Mouse (Mus musculus): Measurements from ENCODE around the gene Rgma. TPM values are rescaled to one million over a fixed set of nuclear protein-coding genes. Genes with fewer than 3 reads are reported as not detected.

Rgma gene
- total RNA-seq, 2 experiments from 2014 or later, result not detected

GRCm38 (mm10) chr7:73367681-73368464 is 7.4 kb upstream of the Rgma start:
- ATAC-seq (replicated peaks; ENCODE audit: low FRiP score, low TSS enrichment, poor library complexity, severe bottlenecking), result no peak

DNA sequence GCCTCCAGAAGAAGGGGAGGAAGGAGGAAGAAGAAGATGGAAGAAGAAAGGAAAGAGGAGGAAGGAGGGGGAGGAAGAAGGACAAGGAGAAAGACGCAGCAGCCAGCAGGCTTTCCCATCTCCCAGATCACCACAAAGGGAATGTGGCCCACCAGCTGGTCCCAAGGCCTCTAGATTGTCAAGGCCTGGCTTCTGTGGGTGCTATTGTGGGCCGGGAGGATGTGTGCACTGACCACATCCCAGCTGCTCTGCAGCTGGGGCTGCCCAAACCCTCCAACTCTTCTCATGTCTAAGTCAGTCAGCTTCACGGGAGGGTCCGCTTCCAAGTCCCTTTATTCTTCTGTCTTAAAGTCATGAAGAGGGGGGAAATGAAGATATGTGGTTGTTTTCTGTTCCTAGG is 5.3 kb upstream of the Rgma start:
- ATAC-seq (replicated peaks; ENCODE audit: low FRiP score, low TSS enrichment, poor library complexity, severe bottlenecking), result no peak

DNA sequence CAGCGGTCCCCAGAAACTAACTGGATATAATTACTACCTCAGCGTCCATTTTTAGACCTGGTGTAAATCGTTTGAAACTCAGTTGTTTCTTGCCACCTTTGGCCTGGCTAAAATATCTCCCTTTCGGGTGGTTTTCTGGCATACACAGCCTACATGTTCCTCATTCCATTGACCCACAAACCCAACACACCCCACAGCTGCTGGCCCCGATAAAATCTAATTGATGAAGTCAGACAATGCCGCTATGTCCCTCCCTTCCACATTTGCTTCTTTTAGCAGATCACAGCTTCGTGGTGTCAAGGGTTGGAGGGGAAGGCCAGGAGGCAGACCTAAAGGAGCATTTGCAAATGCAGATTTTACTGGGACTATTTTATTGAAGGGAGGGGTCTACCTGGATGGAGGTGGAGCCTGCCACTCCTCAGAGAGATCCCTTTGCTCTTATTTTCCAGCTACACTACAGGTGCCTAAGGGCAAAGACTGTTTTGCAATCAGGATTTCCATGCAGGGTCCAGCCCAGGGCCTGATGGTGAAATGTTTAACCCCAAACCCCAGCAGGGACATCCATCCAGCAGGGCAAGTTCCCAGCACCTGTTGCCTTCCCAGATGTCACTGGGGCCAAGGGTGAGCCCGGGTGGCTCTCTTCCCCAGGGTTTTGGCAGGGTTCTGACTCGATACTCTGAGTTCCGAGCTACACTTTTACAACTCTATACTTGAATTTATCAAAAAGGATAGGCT is 3.6 kb upstream of the Rgma start:
- ATAC-seq (replicated peaks; ENCODE audit: low FRiP score, low TSS enrichment, poor library complexity, severe bottlenecking), result no peak

DNA sequence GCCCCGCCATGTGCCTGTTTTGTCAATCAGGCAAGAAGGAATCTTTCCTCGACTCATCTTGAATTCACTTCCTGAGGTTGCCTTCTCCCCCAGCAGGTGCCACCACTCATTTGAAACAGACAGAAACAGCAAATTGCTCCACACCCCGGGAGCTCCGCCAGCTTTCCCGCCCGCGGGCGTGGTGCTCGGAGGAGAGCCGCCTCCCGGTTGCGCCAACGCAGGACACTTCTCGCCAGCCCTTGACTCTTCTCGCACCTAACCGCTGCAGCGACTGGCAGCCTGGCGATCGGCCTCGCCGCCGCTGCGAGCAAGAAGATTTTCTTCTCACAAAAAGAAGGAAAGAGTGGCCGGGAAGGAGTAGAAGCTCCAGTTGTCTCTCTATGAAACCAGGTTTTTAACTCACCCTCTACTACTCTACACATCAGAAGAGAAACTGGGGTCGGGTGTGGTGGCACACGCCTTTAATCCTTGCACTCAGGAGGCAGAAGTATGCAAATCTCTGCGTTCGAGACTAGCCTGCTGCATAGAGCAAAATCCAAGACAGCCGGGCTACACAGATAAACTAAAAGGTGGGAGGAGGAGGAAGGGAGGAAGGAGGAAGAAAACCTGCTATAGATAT is 2.8 kb upstream of the Rgma start:
- peak; percentile 58; the same call in 1 of the 2 replicates for ATAC-seq (replicated peaks; ENCODE audit: low FRiP score, low TSS enrichment, poor library complexity, severe bottlenecking)

DNA sequence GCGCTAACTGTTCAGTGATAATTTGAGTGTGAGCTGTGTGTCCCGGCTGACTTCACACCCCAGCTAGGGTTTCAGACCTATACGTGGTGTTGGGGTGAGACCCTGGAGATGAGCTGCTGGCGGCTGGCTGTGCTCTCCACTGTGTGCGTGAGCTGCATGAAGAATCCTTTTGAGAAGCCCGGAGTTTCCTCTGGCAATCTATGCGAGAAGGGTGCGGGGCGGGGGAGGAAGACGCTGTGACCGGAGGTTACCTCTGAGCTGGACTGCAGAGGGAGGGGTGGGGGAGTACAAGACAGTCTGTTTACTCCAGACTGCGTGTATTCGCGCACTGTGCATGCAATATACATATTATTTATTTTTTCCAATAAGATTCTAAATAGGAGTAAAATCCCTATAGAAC is 582 bp upstream of the Rgma start:
- ATAC-seq (replicated peaks; ENCODE audit: low FRiP score, low TSS enrichment, poor library complexity, severe bottlenecking), result no peak

GRCm38 (mm10) chr7:73376101-73377001 is 1.0 kb downstream of the Rgma start:
- peak; percentile 70 for ATAC-seq (replicated peaks; ENCODE audit: low FRiP score, low TSS enrichment, poor library complexity, severe bottlenecking)

DNA sequence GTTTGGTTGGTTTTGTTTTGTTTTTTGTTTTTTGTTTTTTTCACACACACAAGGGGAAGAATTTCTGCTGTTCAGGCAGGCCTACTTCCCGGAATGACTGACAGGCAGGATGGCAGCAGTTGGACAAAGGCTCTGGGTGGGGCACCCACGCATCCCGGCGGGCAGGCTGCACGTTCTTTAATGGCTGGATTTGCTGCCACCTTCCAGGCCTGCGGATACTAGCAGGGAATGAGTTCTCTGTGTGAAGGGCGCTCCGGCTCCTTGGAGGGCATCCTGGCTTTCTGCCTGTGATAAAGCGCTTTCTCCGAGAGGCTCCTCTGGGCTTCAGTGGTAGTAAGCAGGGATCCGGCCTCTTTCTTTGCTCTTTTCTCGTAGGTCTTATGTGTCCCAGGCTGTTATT is 2.0 kb downstream of the Rgma start:
- no peak for ATAC-seq (replicated peaks; ENCODE audit: low FRiP score, low TSS enrichment, poor library complexity, severe bottlenecking)

DNA sequence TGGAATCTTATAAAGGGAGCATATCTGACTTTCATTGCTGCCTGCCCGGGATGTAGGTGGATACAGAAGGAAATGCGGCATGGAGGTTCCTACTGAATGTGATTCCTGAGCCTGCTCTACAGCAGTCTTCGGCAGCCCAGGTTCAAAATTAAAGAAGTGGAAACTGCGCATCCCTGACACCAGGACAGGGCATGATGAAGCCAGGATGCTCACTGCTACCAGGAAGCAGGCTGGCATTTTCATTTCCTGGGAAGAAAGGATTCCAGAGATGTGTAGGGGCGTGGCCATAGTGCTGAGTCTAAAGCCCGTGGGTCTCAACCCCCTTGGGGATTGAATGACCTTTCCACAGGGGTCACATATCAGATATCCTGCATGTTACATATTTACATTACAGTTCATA is 2.7 kb downstream of the Rgma start:
- no peak for ATAC-seq (replicated peaks; ENCODE audit: low FRiP score, low TSS enrichment, poor library complexity, severe bottlenecking)

- no peak for ATAC-seq (replicated peaks; ENCODE audit: low FRiP score, low TSS enrichment, poor library complexity, severe bottlenecking)
Observed at GRCm38 (mm10) chr7:73382843-73383242, 7.5 kb downstream of the Rgma start.

DNA sequence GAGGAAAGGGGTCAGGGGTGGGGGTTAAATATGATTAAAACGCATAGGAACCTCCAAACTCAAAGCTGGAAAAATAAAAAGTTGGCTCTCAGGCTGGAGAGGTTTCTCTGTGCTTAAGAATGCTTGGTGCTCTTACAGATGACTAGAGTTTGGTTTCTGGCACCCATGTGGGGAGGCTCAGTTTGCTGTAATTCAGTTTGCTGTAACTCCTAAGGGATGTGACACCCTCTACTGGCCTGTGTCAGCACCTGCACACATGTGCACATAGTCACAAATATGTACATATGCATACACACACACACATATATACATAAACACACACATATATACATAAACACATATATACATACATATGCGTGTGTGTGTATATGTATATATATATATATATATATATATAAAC is 13.6 kb downstream of the Rgma start:
- ATAC-seq (replicated peaks; ENCODE audit: low FRiP score, low TSS enrichment, poor library complexity, severe bottlenecking), result no peak

- no peak for ATAC-seq (replicated peaks; ENCODE audit: low FRiP score, low TSS enrichment, poor library complexity, severe bottlenecking)
Observed at GRCm38 (mm10) chr7:73389419-73389818, 14.1 kb downstream of the Rgma start.

DNA sequence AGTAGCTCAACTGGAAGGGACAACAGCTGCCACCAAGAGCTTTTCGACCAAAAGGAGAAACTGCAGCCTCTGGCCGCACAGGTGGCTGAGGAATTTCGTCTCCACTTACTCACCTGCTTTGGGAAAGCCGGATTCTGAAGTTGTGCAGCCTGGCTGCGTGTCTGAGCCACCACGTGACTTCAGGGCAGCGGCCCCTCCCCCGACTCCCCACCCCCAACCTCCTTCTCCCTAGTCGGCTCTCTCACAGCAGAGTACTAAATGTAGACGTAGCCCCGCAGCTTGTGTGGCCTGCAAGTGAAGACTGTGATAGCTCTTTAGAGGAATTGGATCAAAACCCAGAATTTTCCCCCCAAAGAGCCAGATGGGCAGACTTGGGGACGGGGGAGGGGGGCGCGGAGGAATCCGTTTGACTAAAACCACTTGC is 14.6 kb downstream of the Rgma start:
- ATAC-seq (replicated peaks; ENCODE audit: low FRiP score, low TSS enrichment, poor library complexity, severe bottlenecking), result no peak

- no peak for ATAC-seq (replicated peaks; ENCODE audit: low FRiP score, low TSS enrichment, poor library complexity, severe bottlenecking)
Observed at GRCm38 (mm10) chr7:73390426-73391001, 15.2 kb downstream of the Rgma start.

DNA sequence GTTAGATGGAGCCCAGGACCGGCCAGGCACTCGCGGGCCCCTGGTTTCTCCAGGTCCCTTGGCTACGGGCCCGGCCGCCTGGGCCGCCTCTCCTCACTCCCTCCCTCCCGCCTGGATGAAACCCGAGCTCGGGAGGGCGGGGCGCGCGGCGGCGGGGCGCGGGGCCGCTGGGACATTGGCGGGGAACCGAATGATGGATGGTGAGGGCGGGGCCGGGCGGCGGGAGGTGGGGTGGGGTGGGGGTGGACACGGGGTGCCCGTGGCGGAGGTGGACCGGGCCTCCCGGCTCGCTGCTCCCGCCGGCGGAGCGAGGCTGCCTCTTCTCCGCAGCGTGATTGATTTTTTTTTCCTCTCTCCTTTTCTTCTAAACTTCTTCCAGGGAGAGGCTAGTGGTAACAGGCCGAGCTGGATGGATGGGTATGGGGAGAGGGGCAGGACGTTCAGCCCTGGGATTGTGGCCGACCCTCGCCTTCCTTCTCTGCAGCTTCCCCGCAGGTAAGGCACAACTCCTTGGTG is 15.8 kb downstream of the Rgma start:
- no peak; the same call in 1 of the 2 replicates for ATAC-seq (replicated peaks; ENCODE audit: low FRiP score, low TSS enrichment, poor library complexity, severe bottlenecking)

GRCm38 (mm10) chr7:73391518-73392321 is 16.4 kb downstream of the Rgma start:
- no peak for ATAC-seq (replicated peaks; ENCODE audit: low FRiP score, low TSS enrichment, poor library complexity, severe bottlenecking)

DNA sequence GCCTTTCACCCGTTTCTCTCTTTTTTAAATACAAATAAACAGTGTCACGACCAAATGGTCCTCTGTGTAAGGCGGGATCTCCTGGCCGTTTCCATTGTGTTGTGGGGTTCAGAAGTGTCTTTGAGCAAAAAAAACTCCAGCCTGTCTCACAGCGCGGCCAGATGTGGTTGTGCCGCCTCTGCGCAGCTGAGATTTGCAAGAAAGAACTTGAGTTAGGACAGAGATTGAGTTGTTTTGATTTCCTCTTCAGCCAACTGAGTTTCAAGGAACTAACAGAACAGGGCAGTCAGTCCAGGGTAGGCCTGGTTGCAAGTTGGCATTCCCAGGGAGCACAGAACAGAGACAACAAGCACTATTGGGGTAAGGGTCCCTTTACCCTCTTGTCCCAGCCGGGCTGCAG is 17.1 kb downstream of the Rgma start:
- ATAC-seq (replicated peaks; ENCODE audit: low FRiP score, low TSS enrichment, poor library complexity, severe bottlenecking), result no peak

GRCm38 (mm10) chr7:73393307-73394012 is 18.2 kb downstream of the Rgma start:
- no peak for ATAC-seq (replicated peaks; ENCODE audit: low FRiP score, low TSS enrichment, poor library complexity, severe bottlenecking)

DNA sequence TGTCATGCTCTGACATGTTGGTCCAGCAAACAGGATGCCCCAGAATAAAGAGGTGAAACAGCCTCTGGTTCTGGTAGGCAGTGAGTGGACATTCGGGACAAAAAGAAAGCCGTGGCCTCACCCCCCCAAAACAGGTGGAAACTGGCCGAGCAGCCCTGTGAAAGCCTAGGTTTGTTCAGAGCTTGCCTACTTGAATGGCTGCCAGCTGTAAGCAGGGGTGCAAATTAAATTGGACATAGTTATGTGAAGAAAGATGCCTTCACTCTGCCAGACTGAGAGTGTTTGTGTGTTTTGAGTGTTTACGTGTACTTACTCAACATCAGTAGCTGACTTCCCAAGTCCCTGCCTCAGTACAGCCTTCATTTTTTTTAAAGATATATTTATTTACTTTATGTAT is 18.7 kb downstream of the Rgma start:
- no peak for ATAC-seq (replicated peaks; ENCODE audit: low FRiP score, low TSS enrichment, poor library complexity, severe bottlenecking)
